Comparison of ENCODE assay signal across 20 mouse cellular contexts in the genomic region with DNA sequence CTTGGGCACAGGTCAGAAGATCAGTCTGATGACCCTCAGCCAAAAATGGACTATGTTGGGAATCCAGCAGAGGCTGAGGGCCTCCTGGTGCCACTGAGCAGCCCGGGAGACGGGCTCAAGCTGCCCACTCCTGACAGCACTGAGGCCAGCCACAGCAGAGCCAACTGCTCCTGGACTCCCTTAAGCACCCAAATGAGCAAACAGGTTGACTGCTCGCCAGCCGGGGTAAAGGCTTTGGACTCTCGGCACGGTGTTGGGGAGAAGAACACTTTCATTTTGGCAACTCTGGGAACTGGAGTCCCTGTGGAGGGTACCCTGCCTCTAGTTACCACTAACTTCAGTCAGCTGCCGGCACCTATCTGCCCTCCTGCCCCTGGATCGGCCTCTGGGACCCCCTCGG. TPM values are rescaled to one million over a fixed set of nuclear protein-coding genes. Genes with fewer than 3 reads are reported as not detected.
DNase-seq lines count a peak whose midpoint lies in the region.
"Had no signal": no experiment of that assay in that cellular context is flagged by ENCODE, and none has a peak within 500 bp of the region (broad histone marks: within the 10 kb centered on the region; RNA-seq: fewer than 3 reads in every experiment).

No protein-coding gene starts in this region.

- H3K4me3 ChIP-seq in brown adipose tissue, adult 24 weeks (ENCODE audit: insufficient read depth, low read depth, low read length): peak overlapping the region; percentile 47
- H3K4me3 ChIP-seq: embryonic facial prominence, embryonic 13.5 days; embryonic facial prominence, embryonic 15.5 days; erythroblast, embryonic 14.5 days; forebrain, embryonic 10.5 days; forebrain, embryonic 12.5 days had no signal

- H3K4me1 ChIP-seq in brown adipose tissue, adult 24 weeks (ENCODE audit: control insufficient read depth, insufficient read depth, insufficient read length, low read length): peaks cover 4% of the 10 kb centered on the region; the same call in 1 of the 2 replicates

- peak overlapping the region; percentile 91 for H3K27ac ChIP-seq in brown adipose tissue, adult 24 weeks (replicated peaks; ENCODE audit: low read depth, low read length)
- H3K27ac ChIP-seq: embryonic facial prominence, embryonic 13.5 days; embryonic facial prominence, embryonic 15.5 days; forebrain, embryonic 10.5 days; forebrain, embryonic 12.5 days had no signal

- DNase-seq in adrenal gland, adult 2 months: peak; percentile 27
- DNase-seq in adrenal gland, adult 8-10 months: no peak
- DNase-seq in adrenal gland, postnatal 14 days: peak; percentile 37
- no peak for DNase-seq in adrenal gland, postnatal 4 days (ENCODE audit: low spot score in 2 of 2)
- peak; percentile 85 for DNase-seq in adipocyte (ENCODE audit: low spot score)
- no peak for DNase-seq in ovary, postnatal 36 days (ENCODE audit: low spot score)
- DNase-seq: B cell, adult 2 months; cerebellum, adult 11 months; cerebellum, adult 18-20 months; cerebellum, adult 8-10 months; cerebellum, adult 9-11 months; cerebellum, postnatal 14 days; cerebellum, postnatal 36 days; embryo, embryonic 11 days had no signal

RNA-seq across cellular contexts. Expression of a gene that starts 26.7 kb away (rescaled TPM):
- 10 to 100 TPM in 1 of 2 experiments, 1 to 10 TPM in 1; 9.4 to 11.5 TPM for total RNA-seq in adrenal gland, adult 2 months (2021)
- 3.6 and 5.2 TPM in 2 replicates for polyA plus RNA-seq in adrenal gland, adult 2 months (2012; rRNA removed)
- total RNA-seq in adrenal gland, adult 8-10 months (2022): 10 to 100 TPM; 10.7 to 13.1 (median 11.5) TPM
- total RNA-seq in adrenal gland, postnatal 14 days (2021): 9.8 and 10.1 TPM in 2 replicates
- 10 to 100 TPM; 12.4 to 12.6 TPM for total RNA-seq in adrenal gland, postnatal 4 days (2021)
- polyA plus RNA-seq in brown adipose tissue, adult 24 weeks (2012; ENCODE audit: insufficient read depth, insufficient read length, missing spikeins): 4.0 and 8.8 TPM in 2 replicates

Comparison
In these comparisons a context has a peak if more than half of its experiments do, and no peak if none do; other contexts are left out.
1. DNase-seq: peak in adrenal gland, adult 2 months (single experiment), adrenal gland, postnatal 14 days (single experiment) and adipocyte (single experiment); none in adrenal gland, adult 8-10 months (single experiment), adrenal gland, postnatal 4 days (0 of 2) and ovary, postnatal 36 days (single experiment).